Mouse (Mus musculus) G1E-ER4 (cell line): ENCODE data around the gene Ccm2. TPM values are rescaled to one million over a fixed set of nuclear protein-coding genes. Genes with fewer than 3 reads are reported as not detected.

Experiments
- GATA1 ChIP-seq: IDR thresholded peaks from one replicate; pipeline ENCODE4 v1.8.0; 2012; ENCODE audit warnings: low read length, inconsistent platforms
- polyA plus RNA-seq: library from polyadenylated mRNA; stranded (reverse); fragments of >175 nt; gene quantifications from 2 replicates; pipeline ENCODE4 v1.2.3, GENCODE M21; 2012

Ccm2 gene
- polyA plus RNA-seq, 1 experiment: 44.2 TPM

DNA sequence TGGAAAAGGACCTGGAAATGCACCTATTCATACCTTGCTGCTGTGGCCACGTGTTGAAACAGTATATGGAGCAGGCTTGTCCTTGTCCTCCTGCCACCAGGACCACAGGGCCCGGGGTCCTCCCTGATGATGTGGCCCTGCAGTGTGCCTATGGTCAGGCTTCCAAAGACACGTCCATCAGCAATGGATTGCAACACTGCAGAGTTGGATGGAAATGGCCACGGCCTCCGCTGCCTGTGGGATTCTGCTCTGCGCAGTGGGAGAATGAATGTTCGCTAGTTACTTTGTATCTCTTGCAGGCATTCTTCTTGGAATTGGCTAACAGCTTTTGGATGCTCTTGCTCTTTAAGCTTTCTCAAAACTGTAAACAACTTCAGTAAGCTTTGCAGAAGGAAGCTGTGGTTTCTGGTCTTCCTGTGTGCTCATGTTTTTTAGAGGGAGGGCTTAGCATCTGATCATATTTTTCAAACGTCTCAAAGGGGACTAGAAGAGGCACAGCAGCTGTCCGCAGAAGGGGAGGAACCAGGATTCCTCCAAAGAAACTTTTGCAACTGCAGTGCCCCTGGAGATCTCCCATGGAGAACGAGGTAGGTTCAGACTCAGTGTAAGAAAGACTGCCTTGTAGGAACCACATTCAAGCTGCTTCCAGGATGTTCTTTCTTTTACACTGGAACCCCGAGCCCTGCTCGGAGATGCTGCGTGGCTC, 14.1 kb downstream of the Ccm2 start:
- no peak for TF ChIP-seq GATA1

GRCm38 (mm10) chr11:6561474-6561873, 14.8 kb downstream of the Ccm2 start:
- TF ChIP-seq GATA1: no peak

DNA sequence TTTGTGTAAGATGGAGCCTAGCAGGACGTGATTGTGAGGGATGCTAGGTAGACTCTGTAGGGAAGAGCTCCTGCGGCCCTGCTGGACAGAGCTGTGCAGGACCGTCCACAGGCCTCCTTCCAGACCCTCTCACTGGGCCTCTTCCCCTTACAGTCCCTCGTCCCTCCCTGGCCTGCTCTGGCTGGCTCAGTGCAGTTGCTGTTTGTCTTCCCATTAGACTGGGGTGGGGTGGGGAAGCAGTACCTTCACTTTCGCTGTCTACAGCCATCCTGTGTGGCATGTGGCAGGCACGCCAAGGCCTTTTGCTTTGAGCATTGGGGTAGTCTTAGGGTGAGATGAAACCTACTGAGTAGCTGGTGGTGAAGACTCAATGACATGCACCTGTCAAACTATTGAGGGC, 15.7 kb downstream of the Ccm2 start:
- TF ChIP-seq GATA1: no peak

GRCm38 (mm10) chr11:6563201-6563600, 16.5 kb downstream of the Ccm2 start:
- TF ChIP-seq GATA1: no peak

- peak; percentile 49 for TF ChIP-seq GATA1
Measured at GRCm38 (mm10) chr11:6566496-6566895, 19.8 kb downstream of the Ccm2 start.

DNA sequence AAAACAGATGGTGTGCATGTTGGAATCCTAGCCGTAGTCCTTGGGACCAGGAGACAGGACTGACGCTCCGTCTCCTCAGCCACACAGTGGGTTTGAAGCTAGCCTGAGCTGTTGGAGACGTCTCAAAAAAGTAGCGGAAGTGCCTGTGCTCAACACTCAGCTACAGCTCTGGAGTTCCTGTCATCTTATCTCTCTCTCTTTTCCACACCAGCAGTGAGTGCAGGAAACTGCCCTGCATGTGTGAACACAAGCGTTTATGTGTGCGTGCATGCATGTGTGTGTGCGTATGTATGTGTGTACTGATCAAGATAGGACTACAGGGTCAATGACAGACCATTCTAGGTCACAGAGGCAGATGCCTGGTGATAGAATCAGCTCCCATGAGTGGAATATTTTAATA, 21.3 kb downstream of the Ccm2 start:
- no peak for TF ChIP-seq GATA1

GRCm38 (mm10) chr11:6568584-6569409, 22.1 kb downstream of the Ccm2 start:
- no peak for TF ChIP-seq GATA1

GRCm38 (mm10) chr11:6569410-6569777, 22.7 kb downstream of the Ccm2 start:
- TF ChIP-seq GATA1: no peak

GRCm38 (mm10) chr11:6576151-6576550, 29.5 kb downstream of the Ccm2 start:
- TF ChIP-seq GATA1: no peak

DNA sequence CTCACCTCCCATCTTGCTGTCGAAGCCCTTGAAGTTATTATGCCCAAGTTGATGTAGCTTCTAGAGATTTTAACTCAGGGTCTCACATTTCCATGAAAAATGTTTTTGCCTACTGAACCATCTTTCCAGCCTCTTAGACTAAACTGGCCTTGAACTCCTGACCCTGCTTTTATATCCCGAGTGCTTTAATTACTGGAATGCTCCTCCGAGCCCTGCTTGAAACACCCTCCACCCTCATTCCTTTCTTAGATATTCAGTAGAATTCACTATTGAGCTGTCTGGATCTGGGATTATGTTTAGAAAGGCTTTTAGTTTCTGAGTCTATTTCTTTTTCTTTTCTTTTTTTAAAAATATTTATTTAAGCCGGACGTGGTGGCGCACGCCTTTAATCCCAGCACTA, 32.7 kb downstream of the Ccm2 start:
- no peak for TF ChIP-seq GATA1

DNA sequence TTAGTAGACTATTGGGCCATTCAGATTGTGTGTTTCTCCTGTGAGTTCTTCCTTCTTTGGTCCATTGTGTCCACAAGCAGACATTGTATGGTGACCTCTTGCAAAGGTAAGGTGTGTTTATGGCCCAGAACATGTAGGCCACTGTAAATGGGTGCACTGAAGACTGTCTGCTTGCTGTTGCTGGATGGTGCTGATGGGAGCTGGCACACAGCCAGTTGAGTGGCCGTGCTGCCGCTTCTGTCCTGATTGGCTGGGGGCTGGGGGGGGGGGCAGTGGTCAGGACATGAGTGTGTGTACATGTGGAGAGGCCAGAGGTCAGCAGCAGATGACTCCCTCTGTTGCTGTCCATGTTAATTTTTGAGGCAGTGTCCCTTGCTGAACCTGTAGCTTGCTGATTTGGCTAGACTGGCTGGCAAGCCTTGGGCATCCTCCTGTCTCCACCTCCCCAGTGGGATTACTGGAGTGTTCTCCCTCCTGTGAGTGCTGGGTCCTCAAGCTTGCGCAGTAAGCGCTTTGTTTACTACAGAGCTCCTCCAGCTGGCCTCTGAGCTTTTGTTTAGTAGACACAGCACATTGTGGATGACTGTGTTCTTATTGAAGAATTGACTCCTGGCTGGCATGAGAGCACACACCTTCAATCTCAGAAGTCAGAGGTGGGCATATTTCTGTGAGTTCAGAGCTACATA, 33.5 kb downstream of the Ccm2 start:
- TF ChIP-seq GATA1: no peak

- TF ChIP-seq GATA1: no peak
Measured at GRCm38 (mm10) chr11:6581560-6581959, 34.9 kb downstream of the Ccm2 start.

- no peak for TF ChIP-seq GATA1
Measured at GRCm38 (mm10) chr11:6585748-6586147, 39.1 kb downstream of the Ccm2 start.

DNA sequence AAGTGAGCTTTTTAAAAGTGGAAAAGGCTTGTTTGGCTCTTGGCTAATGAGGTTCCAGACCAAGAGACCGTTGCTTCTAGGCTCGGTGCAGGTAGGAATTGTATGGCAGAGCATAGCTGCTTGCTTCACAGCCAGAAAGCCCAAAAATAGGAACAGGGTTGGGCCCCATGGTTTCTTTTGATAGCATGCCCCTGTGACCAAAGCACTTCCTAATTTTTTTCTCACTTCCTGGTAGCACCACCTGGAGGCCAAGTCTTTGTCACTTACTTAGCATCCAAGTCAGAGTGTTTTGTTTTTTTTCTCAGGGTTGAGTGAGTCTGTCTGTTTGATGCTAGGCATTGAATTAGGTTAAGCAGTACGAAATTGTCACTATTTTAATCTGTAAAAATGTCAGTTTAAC, 40.0 kb downstream of the Ccm2 start:
- no peak for TF ChIP-seq GATA1

DNA sequence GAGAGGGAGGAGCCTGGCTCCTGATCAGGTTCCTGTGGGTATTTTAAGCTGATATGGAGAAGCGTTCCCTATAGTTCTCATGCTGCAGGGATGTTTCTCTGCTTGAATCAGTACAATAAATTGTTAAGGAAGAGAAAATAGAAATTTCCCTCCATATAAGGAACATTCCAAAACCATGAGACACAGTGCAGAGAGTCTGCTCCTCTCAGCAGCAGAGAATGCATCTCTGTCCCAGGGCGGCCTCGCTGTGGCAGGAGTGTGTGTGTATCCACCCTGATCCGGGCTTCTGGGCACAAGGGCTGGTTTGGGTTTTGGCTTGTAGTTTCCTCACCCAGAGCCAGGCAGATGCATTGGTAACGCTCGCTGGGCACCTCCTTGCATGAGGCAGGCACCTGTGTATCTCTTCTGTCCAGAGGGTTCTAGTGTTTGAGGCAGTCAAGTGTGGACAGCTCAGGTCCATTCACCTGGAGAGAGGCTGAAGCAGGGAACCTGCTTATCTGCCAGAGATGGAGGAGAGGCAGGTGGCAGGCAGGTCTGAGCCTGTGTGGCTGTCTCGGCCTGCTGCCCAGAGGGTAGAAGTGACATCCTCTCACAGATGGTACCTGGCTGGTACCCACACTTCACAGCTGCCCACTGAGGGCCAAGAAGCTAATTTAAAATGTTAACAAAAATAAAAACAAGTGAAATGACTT, 40.7 kb downstream of the Ccm2 start:
- no peak for TF ChIP-seq GATA1

DNA sequence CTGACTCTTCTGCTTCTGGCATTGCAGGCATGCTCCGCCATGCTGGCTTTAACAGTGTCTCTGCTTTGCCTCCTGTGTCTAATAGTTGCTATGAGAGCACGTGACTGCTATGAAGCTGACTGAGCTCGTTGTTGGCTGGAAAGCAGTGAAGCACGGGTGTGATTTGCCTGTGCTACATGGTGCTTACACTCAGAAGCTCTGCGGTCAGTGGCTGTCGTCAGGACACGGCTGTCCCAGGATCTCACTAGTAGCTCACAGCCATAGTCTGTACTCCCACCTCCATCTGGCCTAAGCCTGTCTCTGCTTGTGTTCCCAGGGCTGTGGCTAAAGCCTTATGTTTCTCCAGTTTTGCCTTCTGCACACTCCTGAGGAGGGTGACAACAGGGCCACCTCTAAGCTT, 41.6 kb downstream of the Ccm2 start:
- no peak for TF ChIP-seq GATA1
